Mouse (Mus musculus) embryonic facial prominence, embryonic 13.5 days (tissue): ENCODE data around the gene Htra3. TPM values are rescaled to one million over a fixed set of nuclear protein-coding genes. Genes with fewer than 3 reads are reported as not detected.

Source experiments
- ATAC-seq: fragments of 200-750 bp; cut with Nextera tagmentation; 2 replicates; pipeline ENCODE4 v1.8.0; 2017; ENCODE audit warnings: low read depth; ENCODE audit not compliant: insufficient number of reproducible peaks, insufficient read depth, low FRiP score, low TSS enrichment
- H3K27ac ChIP-seq: fragments of 300-500 bp; sonication (generic); 2 replicates; pipeline ENCODE4 v1.5.1; 2015; ENCODE audit warnings: moderate library complexity, mild to moderate bottlenecking, inconsistent platforms
- H3K27me3 ChIP-seq: fragments of 300-500 bp; sonication (generic); 2 replicates; pipeline ENCODE4 v1.6.1; 2015; ENCODE audit warnings: mild to moderate bottlenecking, inconsistent platforms
- H3K36me3 ChIP-seq: fragments of 300-500 bp; sonication (generic); 2 replicates; pipeline ENCODE4 v1.6.1; 2015; ENCODE audit warnings: mild to moderate bottlenecking, inconsistent platforms
- H3K4me1 ChIP-seq: fragments of 300-500 bp; sonication (generic); 2 replicates; pipeline ENCODE4 v1.6.1; 2015; ENCODE audit warnings: inconsistent platforms
- H3K4me2 ChIP-seq: fragments of 300-500 bp; sonication (generic); 2 replicates; pipeline ENCODE4 v1.6.1; 2015; ENCODE audit warnings: moderate library complexity, mild to moderate bottlenecking, inconsistent platforms
- H3K4me3 ChIP-seq: fragments of 300-500 bp; sonication (generic); 2 replicates; pipeline ENCODE4 v1.5.1; 2015; ENCODE audit warnings: mild to moderate bottlenecking, inconsistent platforms
- H3K9ac ChIP-seq: fragments of 300-500 bp; sonication (generic); 2 replicates; pipeline ENCODE4 v1.6.1; 2015; ENCODE audit warnings: mild to moderate bottlenecking, inconsistent platforms
- H3K9me3 ChIP-seq: fragments of 300-500 bp; sonication (generic); 2 replicates; pipeline ENCODE4 v1.6.1; 2016; ENCODE audit warnings: inconsistent platforms
- WGBS: fragments of 180-500 bp; shearing (Covaris S2); methylation state at CpG from one replicate; pipeline ENCODE4 v1.1.7; 2015; ENCODE audit warnings: mixed read lengths; 5-methylcytosine and 5-hydroxymethylcytosine counted together
- polyA plus RNA-seq: library from polyadenylated mRNA; unstranded; fragments of >200 nt; fragmentation: Nextera tagmentation; extraction: Ambion mirVana; gene quantifications from 2 replicates; pipeline ENCODE4 v1.2.1, GENCODE M21; 2015

Gene Htra3
- polyA plus RNA-seq, result 4.6 and 5.0 TPM in 2 replicates

- Histone ChIP-seq H3K9me3 (no peaks in the 10 kb centered on the region), H3K36me3 (no peaks in the 10 kb centered on the region), H3K4me2 (peak within 1 kb of the TSS; percentile 96), H3K27me3 (peaks cover 47% of the 10 kb centered on the region), H3K4me1 (peaks cover 12% of the 10 kb centered on the region), H3K4me3 (peak within 1 kb of the TSS; percentile 56), H3K27ac (no peak within 1 kb of the TSS), H3K9ac (peak within 1 kb of the TSS; percentile 76)
- ATAC-seq, result no peak
- WGBS, result 9% methylated on average over 38 of the region's 42 CpGs
Measured at GRCm38 (mm10) chr5:35679256-35680155, at the start of gene Htra3. TSS of gene Htra3 (minus strand) at chr5:35679782.

- Histone ChIP-seq H3K4me3 (0 out of 2 replicates have a peak overlapping the region, but pooled peaks have one; percentile 1), H3K9ac (peak overlapping the region; percentile 40; the same call in 1 of the 2 replicates), H3K36me3 (no peaks in the 10 kb centered on the region), H3K4me2 (0 out of 2 replicates have a peak overlapping the region, but pooled peaks have one; percentile 7), H3K27ac (peak overlapping the region; percentile 41), H3K4me1 (peaks cover 6% of the 10 kb centered on the region; the same call in 1 of the 2 replicates), H3K9me3 (no peaks in the 10 kb centered on the region), H3K27me3 (no peaks in the 10 kb centered on the region)
- WGBS, result 40% methylated on average over 11 of the region's 11 CpGs
- ATAC-seq, result no peak
Measured at GRCm38 (mm10) chr5:35728957-35729460, 49.4 kb upstream of the Htra3 start.

DNA sequence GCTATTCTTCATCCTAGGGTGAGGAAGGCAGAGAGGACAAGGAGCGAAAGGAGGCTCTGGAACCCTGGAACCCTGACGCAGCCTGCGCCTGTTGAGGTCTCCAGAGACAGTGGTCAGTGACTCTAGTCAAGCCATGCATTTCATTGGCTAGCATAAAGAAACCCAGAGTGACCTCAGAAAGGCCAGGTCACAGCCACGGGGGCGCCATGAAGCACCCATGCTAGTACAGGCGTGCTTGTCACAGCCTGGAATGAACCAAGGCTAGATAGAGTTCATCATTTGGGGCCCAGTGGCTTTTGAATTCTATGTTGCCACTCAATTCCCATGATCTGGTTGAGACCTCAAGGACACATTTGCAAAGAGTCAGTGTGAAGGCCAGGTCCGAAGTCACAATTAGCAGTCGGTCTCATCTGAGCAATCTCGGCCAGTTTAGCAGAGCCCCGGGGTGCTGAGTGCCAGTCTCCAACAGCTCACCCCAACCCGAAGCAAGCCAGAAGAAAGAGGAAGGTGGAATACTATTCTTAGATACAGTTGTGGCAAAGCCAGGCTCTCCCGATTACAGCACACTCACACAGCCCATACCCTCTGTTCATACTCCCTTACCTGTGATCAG is 48.9 kb upstream of the Htra3 start:
- peaks cover 6% of the 10 kb centered on the region; the same call in 1 of the 2 replicates for H3K4me1 ChIP-seq
- H3K4me3 ChIP-seq, result 0 out of 2 replicates have a peak overlapping the region, but pooled peaks have one; percentile 1
- peak overlapping the region; percentile 7; the same call in 1 of the 2 replicates for H3K4me2 ChIP-seq
- no peaks in the 10 kb centered on the region for H3K36me3 ChIP-seq
- H3K27me3 ChIP-seq, result no peaks in the 10 kb centered on the region
- no peak overlapping the region; the same call in 1 of the 2 replicates for H3K27ac ChIP-seq
- no peaks in the 10 kb centered on the region for H3K9me3 ChIP-seq
- peak overlapping the region; percentile 40; the same call in 1 of the 2 replicates for H3K9ac ChIP-seq
- ATAC-seq, result no peak
- WGBS, result 84% methylated on average over 12 of the region's 12 CpGs

- H3K9me3 ChIP-seq, result no peaks in the 10 kb centered on the region
- no peak overlapping the region for H3K9ac ChIP-seq
- H3K27ac ChIP-seq, result no peak overlapping the region
- no peaks in the 10 kb centered on the region for H3K36me3 ChIP-seq
- H3K4me2 ChIP-seq, result peak overlapping the region; percentile 7; the same call in 1 of the 2 replicates
- 68% methylated on average over 5 of the region's 5 CpGs for WGBS
- H3K27me3 ChIP-seq, result no peaks in the 10 kb centered on the region
- H3K4me1 ChIP-seq, result peaks cover 6% of the 10 kb centered on the region; the same call in 1 of the 2 replicates
- no peak overlapping the region for H3K4me3 ChIP-seq
- ATAC-seq, result no peak
Measured at GRCm38 (mm10) chr5:35727447-35727846, 47.9 kb upstream of the Htra3 start.

DNA sequence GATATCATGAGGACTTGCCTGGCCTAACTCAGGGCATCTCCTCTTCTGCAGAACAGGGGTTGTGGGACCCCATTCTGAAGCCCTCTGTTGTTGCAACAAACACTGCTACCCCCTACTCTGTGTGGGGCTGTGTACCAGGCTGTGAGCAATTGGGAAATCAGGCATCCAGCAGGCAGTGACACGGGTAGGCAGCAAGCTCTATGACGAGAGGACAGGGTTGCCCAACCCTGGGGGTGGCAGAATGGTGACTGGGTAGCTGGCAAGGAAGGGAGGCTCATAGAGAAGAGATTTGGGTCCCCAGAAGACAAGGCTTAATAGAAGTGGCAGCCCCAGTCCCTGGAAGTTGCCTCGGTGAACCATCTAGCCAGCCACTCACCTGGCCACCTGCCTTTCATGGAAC is 46.3 kb upstream of the Htra3 start:
- no peak overlapping the region for H3K4me2 ChIP-seq
- H3K9ac ChIP-seq, result no peak overlapping the region
- no peak for ATAC-seq
- H3K27ac ChIP-seq, result no peak overlapping the region
- no peaks in the 10 kb centered on the region for H3K36me3 ChIP-seq
- peaks cover 6% of the 10 kb centered on the region; the same call in 1 of the 2 replicates for H3K4me1 ChIP-seq
- H3K4me3 ChIP-seq, result no peak overlapping the region
- H3K9me3 ChIP-seq, result no peaks in the 10 kb centered on the region
- whole genome bisulfite sequencing, result 82% methylated on average over 3 of the region's 3 CpGs
- no peaks in the 10 kb centered on the region for H3K27me3 ChIP-seq

DNA sequence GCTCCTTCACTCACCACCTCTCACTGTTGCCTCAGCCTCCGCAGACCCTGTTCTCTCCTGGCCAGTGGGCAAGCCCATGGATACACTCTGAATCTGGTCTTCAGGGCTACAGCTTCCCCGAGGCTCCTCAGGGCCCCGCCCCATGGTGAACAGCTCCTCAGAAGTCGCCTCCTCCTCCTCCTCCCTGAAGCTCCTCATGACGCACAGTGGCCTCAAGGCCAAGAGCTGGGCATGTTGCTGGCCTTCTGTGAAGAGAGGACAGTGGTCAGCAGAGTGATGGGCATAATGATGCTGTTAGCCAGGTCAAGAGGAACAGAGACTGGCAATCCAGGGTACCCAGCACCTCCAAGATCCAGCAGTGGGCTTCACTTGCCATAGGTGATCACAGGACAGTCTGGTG is 44.3 kb upstream of the Htra3 start:
- Histone ChIP-seq H3K4me3 (no peak overlapping the region), H3K27me3 (no peaks in the 10 kb centered on the region), H3K4me1 (peaks cover 1% of the 10 kb centered on the region; the same call in 1 of the 2 replicates), H3K9me3 (no peaks in the 10 kb centered on the region), H3K4me2 (no peak overlapping the region), H3K27ac (no peak overlapping the region), H3K36me3 (no peaks in the 10 kb centered on the region), H3K9ac (no peak overlapping the region)
- no peak for ATAC-seq
- 75% methylated on average over 5 of the region's 5 CpGs for WGBS

DNA sequence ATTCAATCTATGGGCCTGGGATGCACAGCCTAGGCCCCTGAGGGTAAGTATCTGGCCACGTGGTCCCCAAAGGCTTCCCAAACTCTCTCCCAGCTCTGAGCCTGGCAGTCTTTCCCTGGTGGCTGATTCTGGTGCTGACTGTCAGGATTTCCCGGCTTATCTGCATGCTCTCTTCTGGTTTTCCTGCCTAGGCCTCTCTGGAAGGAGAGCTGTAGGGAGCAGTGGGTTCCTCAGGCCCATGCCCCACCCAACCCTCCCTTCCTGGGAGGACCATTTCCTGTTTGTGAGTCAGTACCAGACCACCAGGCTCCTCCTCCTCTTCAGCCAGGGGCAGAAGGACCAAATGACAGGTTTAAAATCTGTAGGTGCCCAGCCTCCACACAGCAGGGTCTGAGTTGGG is 43.1 kb upstream of the Htra3 start:
- Histone ChIP-seq H3K36me3 (no peaks in the 10 kb centered on the region), H3K27me3 (no peaks in the 10 kb centered on the region), H3K4me1 (no peaks in the 10 kb centered on the region), H3K27ac (no peak overlapping the region), H3K9me3 (no peaks in the 10 kb centered on the region), H3K4me3 (no peak overlapping the region), H3K4me2 (no peak overlapping the region), H3K9ac (no peak overlapping the region)
- ATAC-seq, result no peak
- 50% methylated on average over 2 of the region's 2 CpGs for WGBS

- H3K27me3 ChIP-seq, result no peaks in the 10 kb centered on the region
- H3K36me3 ChIP-seq, result no peaks in the 10 kb centered on the region
- no peak overlapping the region for H3K4me2 ChIP-seq
- no peaks in the 10 kb centered on the region for H3K9me3 ChIP-seq
- ATAC-seq, result no peak
- H3K9ac ChIP-seq, result no peak overlapping the region
- no peaks in the 10 kb centered on the region for H3K4me1 ChIP-seq
- no peak overlapping the region for H3K27ac ChIP-seq
- WGBS, result 90% methylated on average over 2 of the region's 2 CpGs
- no peak overlapping the region for H3K4me3 ChIP-seq
Measured at GRCm38 (mm10) chr5:35721933-35722332, 42.4 kb upstream of the Htra3 start.

DNA sequence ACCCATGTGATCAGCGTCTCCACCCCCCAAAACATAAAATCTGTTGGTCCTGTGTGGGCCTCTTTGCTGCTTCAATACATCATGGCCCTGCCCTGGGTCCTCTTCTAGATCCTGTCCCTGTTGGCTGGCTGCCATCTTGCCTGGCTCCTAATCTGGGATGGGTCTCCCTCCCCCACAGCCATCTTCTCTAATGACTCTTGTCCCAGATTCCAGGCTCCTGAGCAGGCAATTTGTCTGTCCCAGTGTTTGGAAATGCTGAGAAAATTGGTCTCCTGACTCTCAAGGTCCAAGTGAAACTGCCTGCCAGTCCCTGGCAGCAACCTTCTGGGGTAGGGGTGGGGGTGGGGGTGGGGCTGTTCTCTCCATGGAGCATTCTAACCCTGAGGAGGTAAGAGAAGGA is 40.3 kb upstream of the Htra3 start:
- Histone ChIP-seq H3K9ac (no peak overlapping the region), H3K9me3 (no peaks in the 10 kb centered on the region), H3K27me3 (no peaks in the 10 kb centered on the region), H3K36me3 (no peaks in the 10 kb centered on the region), H3K27ac (no peak overlapping the region), H3K4me2 (no peak overlapping the region), H3K4me1 (no peaks in the 10 kb centered on the region), H3K4me3 (no peak overlapping the region)
- no peak for ATAC-seq
- 94% methylated on average over 1 of the region's 1 CpGs for WGBS

DNA sequence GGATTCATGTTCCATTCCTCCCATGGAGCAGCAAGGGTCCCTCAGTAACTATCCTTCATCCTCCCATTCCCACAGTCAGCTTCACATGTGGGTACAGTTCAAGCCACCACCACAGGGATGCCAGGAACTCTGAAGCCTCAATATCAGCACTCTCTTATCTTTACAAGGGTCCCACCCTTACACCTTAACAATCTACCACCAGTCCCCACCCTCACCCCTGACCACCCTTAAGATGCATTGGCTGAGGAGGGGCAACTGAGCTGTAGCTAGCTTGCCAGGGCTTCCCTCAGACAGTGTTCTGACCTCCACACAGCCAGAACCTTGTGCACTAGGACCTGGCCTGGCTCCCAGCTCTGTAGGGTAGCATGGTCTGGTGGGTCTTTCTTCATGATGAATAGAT is 39.8 kb upstream of the Htra3 start:
- no peak overlapping the region for H3K4me2 ChIP-seq
- H3K9me3 ChIP-seq, result no peaks in the 10 kb centered on the region
- H3K27me3 ChIP-seq, result no peaks in the 10 kb centered on the region
- H3K4me3 ChIP-seq, result no peak overlapping the region
- no peak overlapping the region for H3K27ac ChIP-seq
- no peaks in the 10 kb centered on the region for H3K36me3 ChIP-seq
- ATAC-seq, result no peak
- no peaks in the 10 kb centered on the region for H3K4me1 ChIP-seq
- H3K9ac ChIP-seq, result no peak overlapping the region

DNA sequence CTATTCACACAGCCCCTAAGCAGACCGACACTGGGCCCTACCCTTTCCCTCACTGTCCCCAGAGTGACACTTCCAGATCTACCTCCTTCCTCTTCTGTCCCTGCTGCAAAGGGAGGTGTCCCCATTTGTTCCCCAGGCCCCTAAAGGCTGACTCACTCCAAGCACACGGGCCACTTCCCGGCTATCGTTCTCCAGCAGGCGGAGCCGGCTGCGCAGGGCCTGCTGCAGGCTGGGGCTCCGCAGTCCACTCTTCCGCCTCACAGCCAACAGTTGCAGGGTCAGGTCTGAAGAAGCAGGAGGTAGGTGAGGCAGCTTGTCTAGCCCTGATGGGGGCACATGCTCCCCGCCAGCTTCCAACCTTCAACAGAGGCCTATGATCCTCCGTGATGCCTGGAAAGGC is 39.2 kb upstream of the Htra3 start:
- Histone ChIP-seq H3K27me3 (no peaks in the 10 kb centered on the region), H3K27ac (no peak overlapping the region), H3K4me2 (no peak overlapping the region), H3K4me1 (no peaks in the 10 kb centered on the region), H3K9me3 (no peaks in the 10 kb centered on the region), H3K36me3 (no peaks in the 10 kb centered on the region), H3K4me3 (no peak overlapping the region), H3K9ac (no peak overlapping the region)
- 79% methylated on average over 11 of the region's 11 CpGs for WGBS
- no peak for ATAC-seq
